Mouse (Mus musculus) thymus, postnatal 4 days (tissue): ENCODE data around the gene Mgrn1.

Source experiments
- DNase-seq: peaks from one replicate; pipeline ENCODE4 v3.0.0; 2021

Mgrn1 gene

DNA sequence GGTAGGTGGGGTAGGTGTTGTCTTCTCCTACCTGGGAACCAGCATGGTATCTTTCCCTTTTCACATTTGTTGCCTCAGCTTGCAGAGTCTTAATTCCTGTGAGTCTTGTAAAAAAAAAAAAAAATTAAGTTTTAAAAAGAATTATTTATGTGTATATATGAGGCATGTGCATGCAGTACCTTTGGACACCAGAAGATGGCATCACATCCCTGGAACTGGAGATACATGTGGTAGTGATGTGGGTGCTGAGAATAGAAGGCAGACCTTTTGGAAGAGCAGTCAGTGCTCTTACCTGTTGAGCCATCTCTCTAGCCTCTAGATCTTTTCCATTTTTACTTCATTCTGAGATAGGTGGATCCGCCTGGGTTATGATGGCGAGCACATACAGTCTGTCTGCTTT, 23.7 kb downstream of the Mgrn1 start:
- DNase-seq = peak; percentile 52

- DNase-seq = no peak
Observed at GRCm38 (mm10) chr16:4910758-4911157, 24.7 kb downstream of the Mgrn1 start.

GRCm38 (mm10) chr16:4912074-4912648, 26.1 kb downstream of the Mgrn1 start:
- DNase-seq = no peak

- DNase-seq = no peak
Observed at GRCm38 (mm10) chr16:4912907-4913782, 27.1 kb downstream of the Mgrn1 start.

GRCm38 (mm10) chr16:4913783-4914735, 28.0 kb downstream of the Mgrn1 start:
- peak; percentile 89 for DNase-seq

GRCm38 (mm10) chr16:4915931-4916330, 29.9 kb downstream of the Mgrn1 start:
- DNase-seq = no peak

GRCm38 (mm10) chr16:4916608-4917007, 30.6 kb downstream of the Mgrn1 start:
- DNase-seq = no peak

GRCm38 (mm10) chr16:4920556-4920955, 34.5 kb downstream of the Mgrn1 start:
- no peak for DNase-seq

- DNase-seq = peak; percentile 73
Observed at GRCm38 (mm10) chr16:4922481-4922880, 36.4 kb downstream of the Mgrn1 start.

- no peak for DNase-seq
Observed at GRCm38 (mm10) chr16:4923996-4924395, 37.9 kb downstream of the Mgrn1 start.

- DNase-seq = no peak
Observed at GRCm38 (mm10) chr16:4927967-4928366, 41.9 kb downstream of the Mgrn1 start.

DNA sequence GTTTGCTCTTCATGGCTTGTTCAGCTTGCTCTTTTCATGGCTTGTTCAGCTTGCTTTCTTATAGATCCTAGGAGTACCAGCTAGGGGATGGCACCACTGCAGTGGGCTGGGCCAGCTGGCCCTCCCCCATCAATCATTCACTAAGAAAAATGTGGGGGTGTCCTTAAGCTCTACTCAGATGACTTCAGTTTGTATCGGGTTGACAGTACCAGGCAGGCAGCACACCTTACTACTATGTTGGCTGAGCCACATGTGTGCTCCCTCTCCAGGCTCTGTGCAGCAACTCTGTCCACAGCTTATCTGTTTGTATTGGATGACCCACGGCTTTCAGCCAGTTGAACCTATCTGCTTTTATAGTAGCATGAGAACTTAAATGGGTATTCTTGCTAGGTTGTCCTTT, 42.4 kb downstream of the Mgrn1 start:
- DNase-seq = no peak

GRCm38 (mm10) chr16:4932429-4932828, 46.4 kb downstream of the Mgrn1 start:
- DNase-seq = no peak

DNA sequence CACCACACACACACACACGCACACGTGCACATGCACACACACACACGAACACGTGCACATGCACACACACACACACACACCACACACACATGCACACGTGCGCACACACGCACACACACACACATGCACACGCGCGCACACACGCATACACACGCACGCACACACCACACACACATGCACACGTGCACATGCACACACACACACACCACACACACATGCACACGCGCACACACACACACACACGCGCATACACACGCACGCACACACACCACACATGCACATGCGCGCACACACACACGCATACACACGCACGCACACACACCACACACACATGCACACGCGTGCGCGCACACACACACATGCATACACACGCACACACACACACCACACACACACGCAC, 49.4 kb downstream of the Mgrn1 start:
- DNase-seq = no peak

DNA sequence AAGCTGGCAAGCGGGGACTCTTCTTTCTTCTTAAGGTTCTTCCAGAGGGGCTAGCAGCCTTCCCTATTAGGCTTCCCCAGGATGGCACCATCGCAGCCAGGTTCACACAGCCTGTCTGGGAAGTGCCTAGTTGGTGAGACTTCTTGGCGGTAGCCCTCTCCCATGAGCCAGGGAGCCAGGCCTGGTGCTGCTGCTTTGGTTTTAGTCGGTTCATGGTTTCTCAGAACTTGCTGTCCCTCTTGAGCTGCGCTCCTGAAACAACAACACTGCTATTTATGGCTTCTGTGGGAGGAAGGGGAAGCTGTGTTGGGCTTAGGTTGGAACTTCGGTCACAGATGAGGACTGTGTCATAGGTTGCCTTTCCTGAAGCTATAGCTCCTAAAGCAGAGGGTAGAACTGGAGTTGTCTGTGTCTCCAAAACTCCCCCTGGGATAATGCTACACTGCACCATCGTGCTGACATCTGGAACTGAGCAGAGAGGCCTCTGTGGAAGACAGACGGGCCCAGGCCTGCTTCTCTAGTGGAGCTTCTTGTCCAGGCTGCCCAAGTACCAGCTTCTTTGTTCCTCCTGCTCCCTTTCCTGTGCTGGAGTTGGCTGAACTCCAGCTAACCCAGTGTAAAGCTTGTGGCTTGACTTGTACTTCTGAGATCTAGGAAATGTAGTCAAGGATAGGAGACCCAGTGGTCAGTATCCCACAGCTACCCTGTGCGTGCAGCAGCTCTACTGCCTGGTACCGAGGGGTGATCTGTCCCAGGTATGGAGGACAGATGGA, 50.1 kb downstream of the Mgrn1 start:
- DNase-seq = no peak

GRCm38 (mm10) chr16:4937351-4938190, 51.5 kb downstream of the Mgrn1 start:
- no peak for DNase-seq

GRCm38 (mm10) chr16:4938461-4938860, 52.4 kb downstream of the Mgrn1 start, which contains the start of gene Nudt16l1:
Gene Nudt16l1, plus strand, starts transcription at chr16:4938761.
- no peak for DNase-seq

DNA sequence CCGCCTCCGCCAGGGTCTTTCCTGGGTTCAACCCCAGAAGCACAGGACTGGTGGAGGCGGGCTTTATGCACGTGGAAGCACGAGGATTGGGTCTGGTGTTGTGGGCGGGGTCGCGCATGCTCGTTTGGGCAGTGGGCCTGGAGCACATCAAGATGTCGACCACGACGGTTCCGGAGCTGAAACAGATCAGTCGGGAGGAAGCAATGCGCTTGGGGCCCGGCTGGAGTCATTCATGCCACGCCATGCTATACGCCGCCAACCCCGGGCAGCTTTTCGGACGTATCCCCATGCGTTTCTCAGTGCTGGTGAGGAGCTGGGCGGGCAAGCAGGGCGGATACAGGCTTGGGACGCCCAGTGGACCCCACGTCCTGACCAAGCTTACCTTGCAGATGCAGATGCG, 52.9 kb downstream of the Mgrn1 start:
- peak; percentile 99 for DNase-seq

DNA sequence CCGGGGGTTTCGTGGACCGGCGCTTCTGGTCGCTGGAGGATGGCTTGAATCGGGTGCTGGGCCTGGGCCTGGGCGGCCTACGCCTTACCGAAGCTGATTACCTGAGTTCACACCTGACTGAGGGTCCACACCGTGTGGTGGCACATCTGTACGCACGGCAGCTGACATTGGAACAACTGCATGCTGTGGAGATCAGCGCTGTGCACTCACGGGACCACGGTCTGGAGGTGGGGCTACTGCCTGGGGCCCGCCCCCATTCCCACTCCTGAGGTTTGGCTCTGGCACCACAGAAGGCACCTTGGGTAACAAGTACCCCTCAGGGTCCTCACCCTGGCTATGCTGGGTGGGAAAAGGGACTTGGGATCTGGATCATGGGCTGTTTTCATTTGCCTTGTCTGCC, 53.4 kb downstream of the Mgrn1 start:
- no peak for DNase-seq

DNA sequence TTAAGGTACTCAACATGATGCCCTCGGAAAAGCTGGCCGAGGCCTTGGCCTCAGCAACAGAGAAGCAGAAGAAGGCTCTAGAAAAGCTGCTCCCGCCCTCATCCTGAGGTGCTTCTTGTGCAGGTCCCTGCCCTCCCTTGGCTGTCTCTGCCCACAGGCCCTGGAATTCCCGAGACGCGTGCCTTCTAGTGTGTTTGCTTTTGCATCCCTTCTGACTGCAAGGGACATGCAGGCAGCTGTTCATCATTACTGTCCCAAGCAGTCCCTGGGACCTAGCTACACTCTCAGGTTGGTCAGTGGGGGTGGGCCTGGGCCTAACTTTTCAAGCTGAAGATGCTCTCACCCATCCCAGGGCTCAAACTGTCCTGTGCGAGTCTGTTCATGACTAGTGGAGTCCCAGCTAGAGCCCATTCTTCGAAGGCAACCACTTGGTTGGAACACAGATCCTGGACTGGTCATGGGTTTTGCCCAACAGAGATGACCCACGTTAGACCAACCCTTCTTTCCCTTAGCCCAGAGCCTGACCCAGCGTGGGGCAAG, 54.3 kb downstream of the Mgrn1 start:
- DNase-seq = no peak

DNA sequence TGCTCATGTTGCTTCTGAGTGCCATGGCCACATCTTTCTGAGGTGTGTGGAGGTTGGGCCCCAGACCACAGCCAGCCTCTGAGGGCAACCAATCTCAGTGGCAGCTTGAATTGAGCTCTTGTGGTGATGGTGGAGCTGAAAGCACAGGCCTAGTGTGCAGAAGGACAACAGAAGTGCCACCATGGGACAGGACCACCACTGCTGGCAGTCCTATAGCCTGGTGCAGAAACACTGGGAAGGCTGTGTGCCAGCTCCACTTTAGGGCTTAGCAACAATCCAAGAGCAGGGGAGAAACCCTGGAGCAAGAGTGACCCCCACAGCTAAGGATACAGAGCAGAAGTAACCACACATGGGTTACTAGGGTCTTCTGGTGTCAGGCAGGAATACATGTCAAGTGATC, 55.0 kb downstream of the Mgrn1 start:
- no peak for DNase-seq
